Mouse (Mus musculus) megakaryocyte-erythroid progenitor cell, adult 5-6 weeks (primary cell): ENCODE measurements around the gene Olfr774. TPM values are rescaled to one million over a fixed set of nuclear protein-coding genes. Genes with fewer than 3 reads are reported as not detected.
"Not testable (repeated sequence)": the region's sequence is repeated elsewhere in the genome, so short reads cannot be mapped to it uniquely, and the experiment has no call there.

Experiments
- ATAC-seq: replicated peaks from 2 replicates; pipeline ENCODE4 v1.8.0; 2016; ENCODE audit warnings: mild to moderate bottlenecking, inconsistent platforms; ENCODE audit not compliant: severe bottlenecking, poor library complexity, low FRiP score, low TSS enrichment
- total RNA-seq, 2 experiments: library from RNA; stranded (forward) in 1 of 2; stranded (reverse) in 1 of 2; fragments of 200-1000, 215-1000 nt in 1 of 2; fragments of >200 nt in 1 of 2; fragmentation: Nextera tagmentation in 1 of 2; gene quantifications; 2 replicates each; pipeline ENCODE4 v1.2.3; 2014 to 2017

Olfr774 gene
- total RNA-seq (2014; fragmentation: Nextera tagmentation), result not detected in 2 replicates
- total RNA-seq (2017), result not detected in 2 replicates

GRCm38 (mm10) chr10:129235904-129236303 lies at the start of gene Olfr774:
Olfr774 (plus strand) TSS chr10:129236204.
- ATAC-seq, result no peak

- ATAC-seq, result not testable (repeated sequence)
These were observed 48.7 kb upstream of the Olfr774 start, which contains the start of gene Olfr773 for GRCm38 (mm10) chr10:129187319-129187718. Olfr773 (minus strand) TSS chr10:129187419.

- no peak for ATAC-seq
These were observed 5.3 kb upstream of the Olfr774 start for GRCm38 (mm10) chr10:129230737-129231136.

- no peak for ATAC-seq
These were observed 12.1 kb downstream of the Olfr774 start, which contains the start of gene Olfr775 for GRCm38 (mm10) chr10:129248112-129248511. Olfr775 (plus strand) TSS chr10:129248412.

- no peak for ATAC-seq
These were observed 22.8 kb downstream of the Olfr774 start, which contains the start of gene Olfr776 for GRCm38 (mm10) chr10:129258827-129259226. Olfr776 (plus strand) TSS chr10:129259127.

DNA sequence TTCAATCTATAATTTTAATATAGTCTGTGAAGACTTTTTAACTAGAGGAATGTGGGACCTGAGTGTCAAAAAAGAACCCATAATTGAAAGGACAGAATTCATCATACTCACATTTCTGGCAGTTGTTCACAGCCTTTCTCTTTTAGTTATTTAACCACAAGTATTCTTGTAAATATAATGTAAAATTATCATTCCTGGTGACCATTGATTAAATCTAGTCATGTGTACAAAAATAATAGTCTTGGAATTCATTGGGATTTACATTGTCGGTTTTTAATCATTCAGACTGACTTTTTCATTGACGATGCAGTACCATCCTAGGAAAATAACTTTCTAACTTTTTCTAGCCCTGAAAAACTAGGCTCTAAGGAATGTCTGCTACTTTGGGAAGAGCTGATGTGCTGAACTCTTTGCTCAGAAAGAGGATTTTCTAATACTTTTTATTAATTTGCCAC lies 35.1 kb downstream of the Olfr774 start, which contains the start of gene Olfr777:
Gene Olfr777 (minus strand): TSS at position 405 of the 455 bp plus-strand sequence.
- no peak for ATAC-seq

Other genes starting within 250 kb of the Olfr774 start
- not detected in 2 replicates for gene Olfr9, start 246.8 kb upstream of the Olfr774 start, total RNA-seq (2014; fragmentation: Nextera tagmentation)
- gene Olfr9, start 246.8 kb upstream of the Olfr774 start, total RNA-seq (2017), result not detected in 2 replicates
- not detected in 2 replicates for gene Olfr763, start 225.4 kb upstream of the Olfr774 start, total RNA-seq (2014; fragmentation: Nextera tagmentation)
- gene Olfr763, start 225.4 kb upstream of the Olfr774 start, total RNA-seq (2017), result not detected in 2 replicates
- gene Olfr764-ps1, start 196.3 kb upstream of the Olfr774 start, total RNA-seq (2014; fragmentation: Nextera tagmentation), result not detected in 2 replicates
- gene Olfr764-ps1, start 196.3 kb upstream of the Olfr774 start, total RNA-seq (2017), result not detected in 2 replicates
- not detected in 2 replicates for gene Olfr765, start 186.2 kb upstream of the Olfr774 start, total RNA-seq (2014; fragmentation: Nextera tagmentation)
- not detected in 2 replicates for gene Olfr765, start 186.2 kb upstream of the Olfr774 start, total RNA-seq (2017)
- gene Olfr766-ps1, start 167.2 kb upstream of the Olfr774 start, total RNA-seq (2014; fragmentation: Nextera tagmentation), result not detected in 2 replicates
- gene Olfr766-ps1, start 167.2 kb upstream of the Olfr774 start, total RNA-seq (2017), result not detected in 2 replicates
- not detected in 2 replicates for gene Olfr767, start 153.3 kb upstream of the Olfr774 start, total RNA-seq (2014; fragmentation: Nextera tagmentation)
- gene Olfr767, start 153.3 kb upstream of the Olfr774 start, total RNA-seq (2017), result not detected in 2 replicates
- gene Olfr768, start 136.8 kb upstream of the Olfr774 start, total RNA-seq (2014; fragmentation: Nextera tagmentation), result not detected in 2 replicates
- not detected in 2 replicates for gene Olfr768, start 136.8 kb upstream of the Olfr774 start, total RNA-seq (2017)
- not detected in 2 replicates for gene Olfr769, start 118.3 kb upstream of the Olfr774 start, total RNA-seq (2014; fragmentation: Nextera tagmentation)
- not detected in 2 replicates for gene Olfr769, start 118.3 kb upstream of the Olfr774 start, total RNA-seq (2017)
- gene Olfr770, start 97.2 kb upstream of the Olfr774 start, total RNA-seq (2014; fragmentation: Nextera tagmentation), result not detected in 2 replicates
- gene Olfr770, start 97.2 kb upstream of the Olfr774 start, total RNA-seq (2017), result not detected in 2 replicates
- not detected in 2 replicates for gene Olfr771, start 71.5 kb upstream of the Olfr774 start, total RNA-seq (2014; fragmentation: Nextera tagmentation)
- gene Olfr771, start 71.5 kb upstream of the Olfr774 start, total RNA-seq (2017), result not detected in 2 replicates
- gene Olfr772, start 58.3 kb upstream of the Olfr774 start, total RNA-seq (2014; fragmentation: Nextera tagmentation), result not detected in 2 replicates
- gene Olfr772, start 58.3 kb upstream of the Olfr774 start, total RNA-seq (2017), result not detected in 2 replicates
- not detected in 2 replicates for gene Olfr773, start 48.8 kb upstream of the Olfr774 start, total RNA-seq (2014; fragmentation: Nextera tagmentation)
- not detected in 2 replicates for gene Olfr773, start 48.8 kb upstream of the Olfr774 start, total RNA-seq (2017)
- gene Olfr775, start 12.2 kb downstream of the Olfr774 start, total RNA-seq (2014; fragmentation: Nextera tagmentation), result not detected in 2 replicates
- gene Olfr775, start 12.2 kb downstream of the Olfr774 start, total RNA-seq (2017), result not detected in 2 replicates
- gene Olfr776, start 22.9 kb downstream of the Olfr774 start, total RNA-seq (2014; fragmentation: Nextera tagmentation), result not detected in 2 replicates
- gene Olfr776, start 22.9 kb downstream of the Olfr774 start, total RNA-seq (2017), result not detected in 2 replicates
- not detected in 2 replicates for gene Olfr777, start 35.3 kb downstream of the Olfr774 start, total RNA-seq (2014; fragmentation: Nextera tagmentation)
- not detected in 2 replicates for gene Olfr777, start 35.3 kb downstream of the Olfr774 start, total RNA-seq (2017)
- gene Olfr780, start 81.9 kb downstream of the Olfr774 start, total RNA-seq (2014; fragmentation: Nextera tagmentation), result not detected in 2 replicates
- gene Olfr780, start 81.9 kb downstream of the Olfr774 start, total RNA-seq (2017), result not detected in 2 replicates
- not detected in 2 replicates for gene Olfr781, start 92.7 kb downstream of the Olfr774 start, total RNA-seq (2014; fragmentation: Nextera tagmentation)
- not detected in 2 replicates for gene Olfr781, start 92.7 kb downstream of the Olfr774 start, total RNA-seq (2017)
- not detected in 2 replicates for gene Olfr782, start 112.6 kb downstream of the Olfr774 start, total RNA-seq (2014; fragmentation: Nextera tagmentation)
- gene Olfr782, start 112.6 kb downstream of the Olfr774 start, total RNA-seq (2017), result not detected in 2 replicates
- 0.66 TPM in 1 of 2 replicates, not detected in the other for gene Olfr784, start 147.9 kb downstream of the Olfr774 start, total RNA-seq (2014; fragmentation: Nextera tagmentation)
- not detected in 2 replicates for gene Olfr784, start 147.9 kb downstream of the Olfr774 start, total RNA-seq (2017)
- not detected in 2 replicates for gene Olfr785, start 169.2 kb downstream of the Olfr774 start, total RNA-seq (2014; fragmentation: Nextera tagmentation)
- not detected in 2 replicates for gene Olfr785, start 169.2 kb downstream of the Olfr774 start, total RNA-seq (2017)
- not detected in 2 replicates for gene Olfr786, start 191.1 kb downstream of the Olfr774 start, total RNA-seq (2014; fragmentation: Nextera tagmentation)
- not detected in 2 replicates for gene Olfr786, start 191.1 kb downstream of the Olfr774 start, total RNA-seq (2017)
- not detected in 2 replicates for gene Olfr787, start 225.7 kb downstream of the Olfr774 start, total RNA-seq (2014; fragmentation: Nextera tagmentation)
- gene Olfr787, start 225.7 kb downstream of the Olfr774 start, total RNA-seq (2017), result not detected in 2 replicates
- not detected in 2 replicates for gene Olfr788, start 234.8 kb downstream of the Olfr774 start, total RNA-seq (2014; fragmentation: Nextera tagmentation)
- gene Olfr788, start 234.8 kb downstream of the Olfr774 start, total RNA-seq (2017), result not detected in 2 replicates
- gene Olfr789, start 248.5 kb downstream of the Olfr774 start, total RNA-seq (2014; fragmentation: Nextera tagmentation), result not detected in 2 replicates
- gene Olfr789, start 248.5 kb downstream of the Olfr774 start, total RNA-seq (2017), result not detected in 2 replicates